Mouse (Mus musculus) thymus, postnatal 36 days (tissue): ENCODE measurements around the gene Eid3.
A peak's percentile ranks its signal among the peaks of the same experiment; 100 is the strongest.

Experiments
- DNase-seq, 2 experiments: peaks; one replicate each; pipeline ENCODE4 v3.0.0; 2022; ENCODE audit warnings: mixed read lengths in 2 of 2

The Eid3 gene

GRCm38 (mm10) chr10:82866356-82866755 is at the start of gene Eid3:
Gene Eid3 (plus strand): TSS chr10:82866626.
- peak; percentile 27 to 48 for DNase-seq

GRCm38 (mm10) chr10:82817514-82817913 is 48.9 kb upstream of the Eid3 start:
- DNase-seq, result no peak

- DNase-seq, result peak; percentile 31 to 56
These were observed 48.5 kb upstream of the Eid3 start for GRCm38 (mm10) chr10:82817936-82818335.

GRCm38 (mm10) chr10:82818661-82819060 is 47.8 kb upstream of the Eid3 start:
- DNase-seq, result no peak

- DNase-seq, result no peak
These were observed 43.2 kb upstream of the Eid3 start for GRCm38 (mm10) chr10:82823108-82823778.

- no peak for DNase-seq
These were observed 42.6 kb upstream of the Eid3 start for GRCm38 (mm10) chr10:82823779-82824177.

GRCm38 (mm10) chr10:82824541-82824940 is 41.9 kb upstream of the Eid3 start:
- no peak for DNase-seq

- no peak for DNase-seq
These were observed 39.9 kb upstream of the Eid3 start for GRCm38 (mm10) chr10:82826516-82826915.

GRCm38 (mm10) chr10:82833926-82834325 is 32.5 kb upstream of the Eid3 start, which contains the start of gene Txnrd1:
Gene Txnrd1 (plus strand): TSS chr10:82833951.
- DNase-seq, result no peak

- no peak for DNase-seq
These were observed 30.5 kb upstream of the Eid3 start for GRCm38 (mm10) chr10:82835898-82836297.

GRCm38 (mm10) chr10:82838390-82838789 is 28.0 kb upstream of the Eid3 start:
- no peak for DNase-seq

- DNase-seq, result no peak
These were observed 22.3 kb upstream of the Eid3 start for GRCm38 (mm10) chr10:82844090-82844489.

GRCm38 (mm10) chr10:82844731-82845130 is 21.7 kb upstream of the Eid3 start:
- no peak for DNase-seq

- DNase-seq, result no peak
These were observed 18.5 kb upstream of the Eid3 start for GRCm38 (mm10) chr10:82847821-82848459.

- DNase-seq, result no peak
These were observed 16.6 kb upstream of the Eid3 start for GRCm38 (mm10) chr10:82849686-82850353.

- DNase-seq, result no peak
These were observed 16.1 kb upstream of the Eid3 start for GRCm38 (mm10) chr10:82850354-82850752.

- DNase-seq, result no peak
These were observed 14.7 kb upstream of the Eid3 start for GRCm38 (mm10) chr10:82851751-82852150.

- DNase-seq, result no peak
These were observed 8.3 kb upstream of the Eid3 start for GRCm38 (mm10) chr10:82858032-82858680.

GRCm38 (mm10) chr10:82858691-82859532 is 7.5 kb upstream of the Eid3 start:
- DNase-seq, result peak; percentile 80 to 88

- peak; percentile 21 to 36 for DNase-seq
These were observed 6.9 kb upstream of the Eid3 start for GRCm38 (mm10) chr10:82859533-82859915.

GRCm38 (mm10) chr10:82860181-82860928 is 6.1 kb upstream of the Eid3 start:
- DNase-seq, result peak; percentile 70 to 73

- DNase-seq, result peak in 1 of 2 experiments; percentile 15
These were observed 5.5 kb upstream of the Eid3 start for GRCm38 (mm10) chr10:82860929-82861315.
